Mouse (Mus musculus): ENCODE data around the gene Eif4b. TPM values are rescaled to one million over a fixed set of nuclear protein-coding genes. Genes with fewer than 3 reads are reported as not detected.

Eif4b gene
- polyA plus RNA-seq, 1 experiment from 2014 or later = 121 TPM

DNA sequence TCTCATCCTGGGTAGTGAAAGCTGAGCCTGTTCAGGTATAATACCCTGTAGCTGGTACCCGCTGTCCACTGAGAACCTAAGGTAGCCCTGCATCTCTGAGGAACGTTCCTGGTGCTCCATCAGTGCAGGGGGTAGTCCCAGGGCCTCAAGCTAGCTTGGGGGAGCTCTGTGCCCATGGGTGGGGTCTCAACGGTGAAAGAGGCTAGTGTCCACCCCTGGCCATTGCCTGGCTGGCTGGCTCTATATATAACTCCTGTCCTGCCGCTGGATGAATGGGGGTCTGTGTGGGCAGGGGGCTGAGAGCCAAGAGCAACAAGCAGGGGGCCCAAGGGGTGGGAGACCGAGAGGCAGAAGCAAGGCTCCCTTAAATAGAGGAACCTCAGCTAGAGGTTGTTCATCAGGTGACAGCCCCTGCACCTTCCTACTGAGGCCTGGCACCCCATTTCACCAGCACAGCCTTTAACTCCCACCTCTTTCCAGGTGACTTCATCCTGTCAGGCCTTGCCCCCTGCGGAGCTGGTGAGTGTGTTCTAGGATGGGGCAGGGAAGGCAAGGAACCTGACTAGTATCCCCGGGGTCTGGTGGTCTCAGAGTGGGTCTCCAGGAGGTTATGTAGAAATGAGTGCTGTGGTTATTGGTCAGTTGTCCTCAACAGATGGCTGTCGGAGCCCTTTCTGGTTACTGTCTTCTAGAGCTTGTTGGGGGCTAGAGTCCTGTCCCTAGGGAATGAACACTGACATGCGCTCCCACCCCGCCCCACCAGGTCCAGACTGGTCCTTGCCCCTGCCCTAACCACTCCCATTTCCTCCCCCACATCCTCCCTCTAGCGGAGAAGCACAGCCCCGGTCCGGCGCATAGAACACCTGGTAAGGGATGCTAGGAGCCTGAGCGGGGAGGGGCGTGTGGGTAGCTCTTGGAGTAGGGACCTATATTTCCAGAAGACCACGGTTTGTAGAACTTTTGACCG is 32.5 kb downstream of the Eif4b start:
- Histone ChIP-seq H3K27me3 (no peaks in the 10 kb centered on the region), H3K4me1 (peaks cover 82% of the 10 kb centered on the region), H3K27ac (peak overlapping the region; percentile 22; the same call in 1 of the 2 replicates), H3K36me3 (peaks cover 53% of the 10 kb centered on the region), H3K4me3 (0 out of 2 replicates have a peak overlapping the region, but pooled peaks have one; percentile 3), H3K4me2 (peak overlapping the region; percentile 83), H3K9ac (no peak overlapping the region), H3K9me3 (no peaks in the 10 kb centered on the region)
- ATAC-seq (ENCODE audit: borderline replicate concordance, extremely low read depth, low FRiP score, low TSS enrichment) = no peak
- 35% methylated on average over 18 of the region's 18 CpGs for WGBS

DNA sequence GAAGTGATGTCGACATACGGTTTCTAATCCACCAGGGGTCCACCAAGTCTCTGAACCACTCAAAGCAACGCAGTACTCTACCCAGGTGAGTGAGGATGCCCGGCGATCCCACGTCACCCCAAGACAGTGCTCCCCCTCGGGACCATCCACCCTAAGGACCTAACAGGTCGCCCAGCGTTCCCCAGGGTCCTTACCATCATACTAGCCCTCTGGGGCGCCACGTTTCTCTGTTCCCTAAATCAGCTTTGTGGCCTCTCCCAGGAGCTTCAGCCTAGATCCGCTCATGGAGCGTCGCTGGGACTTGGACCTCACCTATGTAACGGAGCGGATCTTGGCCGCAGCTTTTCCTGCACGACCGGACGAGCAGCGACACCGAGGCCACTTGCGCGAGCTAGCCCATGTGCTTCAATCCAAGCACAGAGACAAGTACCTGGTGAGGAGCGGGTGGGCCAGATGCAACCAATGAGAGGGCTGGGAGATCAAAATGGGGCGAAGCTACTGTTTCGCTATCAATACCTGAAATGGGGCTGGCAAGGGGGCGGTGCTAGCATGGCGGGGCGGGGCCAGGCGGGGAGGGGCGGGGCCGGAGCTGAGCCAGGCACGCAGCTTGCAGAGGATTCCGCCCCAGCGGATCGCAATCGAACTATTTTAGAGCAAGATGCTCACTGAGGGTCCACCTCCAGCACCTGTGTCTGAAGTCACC is 33.3 kb downstream of the Eif4b start:
- H3K9ac ChIP-seq = no peak overlapping the region
- ATAC-seq (ENCODE audit: borderline replicate concordance, extremely low read depth, low FRiP score, low TSS enrichment) = no peak
- H3K4me3 ChIP-seq = peak overlapping the region; percentile 22
- H3K9me3 ChIP-seq = no peaks in the 10 kb centered on the region
- 36% methylated on average over 38 of the region's 38 CpGs for WGBS
- H3K4me1 ChIP-seq = peaks cover 74% of the 10 kb centered on the region
- H3K27ac ChIP-seq = no peak overlapping the region; the same call in 1 of the 2 replicates
- peak overlapping the region; percentile 83 for H3K4me2 ChIP-seq
- H3K36me3 ChIP-seq = peaks cover 62% of the 10 kb centered on the region
- no peaks in the 10 kb centered on the region for H3K27me3 ChIP-seq

DNA sequence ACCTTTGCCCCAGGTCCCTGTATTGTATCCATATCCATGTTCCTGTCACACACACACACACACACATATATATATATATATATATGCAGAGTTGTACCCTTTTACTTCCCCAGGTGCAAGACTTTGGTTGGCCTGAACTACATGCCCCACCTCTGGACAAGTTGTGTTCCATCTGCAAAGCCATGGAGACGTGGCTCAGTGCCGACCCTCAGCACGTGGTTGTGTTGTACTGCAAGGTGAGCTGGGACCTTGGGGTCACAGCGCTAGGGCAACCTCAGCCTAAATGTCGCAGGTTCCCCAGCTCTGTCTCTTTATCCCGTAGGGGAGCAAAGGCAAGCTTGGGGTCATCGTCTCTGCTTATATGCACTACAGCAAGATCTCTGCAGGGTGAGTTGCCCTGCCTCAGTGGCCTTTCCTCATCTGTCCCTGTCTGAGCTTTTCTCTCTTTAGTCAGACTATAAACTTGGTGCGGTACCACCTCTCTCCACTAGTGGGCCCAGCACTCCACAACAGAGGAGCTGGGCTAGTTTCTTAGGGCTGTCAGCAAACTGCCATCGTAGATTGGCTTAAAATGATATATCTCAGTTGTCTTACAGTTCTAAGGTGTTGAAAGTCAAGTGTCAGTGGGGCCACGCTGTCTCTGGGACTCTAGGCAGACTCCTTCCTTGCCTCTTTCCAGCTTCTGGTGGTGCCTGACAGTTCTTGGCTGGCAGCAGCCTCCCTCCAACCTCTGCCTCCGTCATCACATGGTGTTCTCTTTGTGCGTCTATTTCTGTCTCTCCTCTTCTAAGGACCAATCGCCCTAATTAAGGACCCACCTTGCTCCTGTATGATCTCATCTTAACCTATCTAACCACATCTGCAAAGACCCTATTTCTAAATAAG is 34.4 kb downstream of the Eif4b start:
- H3K9ac ChIP-seq = no peak overlapping the region
- H3K4me2 ChIP-seq = no peak overlapping the region
- H3K36me3 ChIP-seq = peaks cover 72% of the 10 kb centered on the region
- H3K4me1 ChIP-seq = peaks cover 63% of the 10 kb centered on the region
- no peak overlapping the region for H3K4me3 ChIP-seq
- no peaks in the 10 kb centered on the region for H3K9me3 ChIP-seq
- no peaks in the 10 kb centered on the region for H3K27me3 ChIP-seq
- ATAC-seq (ENCODE audit: borderline replicate concordance, extremely low read depth, low FRiP score, low TSS enrichment) = no peak
- H3K27ac ChIP-seq = 0 out of 2 replicates have a peak overlapping the region, but pooled peaks have one; percentile 43
- 44% methylated on average over 13 of the region's 13 CpGs for WGBS

DNA sequence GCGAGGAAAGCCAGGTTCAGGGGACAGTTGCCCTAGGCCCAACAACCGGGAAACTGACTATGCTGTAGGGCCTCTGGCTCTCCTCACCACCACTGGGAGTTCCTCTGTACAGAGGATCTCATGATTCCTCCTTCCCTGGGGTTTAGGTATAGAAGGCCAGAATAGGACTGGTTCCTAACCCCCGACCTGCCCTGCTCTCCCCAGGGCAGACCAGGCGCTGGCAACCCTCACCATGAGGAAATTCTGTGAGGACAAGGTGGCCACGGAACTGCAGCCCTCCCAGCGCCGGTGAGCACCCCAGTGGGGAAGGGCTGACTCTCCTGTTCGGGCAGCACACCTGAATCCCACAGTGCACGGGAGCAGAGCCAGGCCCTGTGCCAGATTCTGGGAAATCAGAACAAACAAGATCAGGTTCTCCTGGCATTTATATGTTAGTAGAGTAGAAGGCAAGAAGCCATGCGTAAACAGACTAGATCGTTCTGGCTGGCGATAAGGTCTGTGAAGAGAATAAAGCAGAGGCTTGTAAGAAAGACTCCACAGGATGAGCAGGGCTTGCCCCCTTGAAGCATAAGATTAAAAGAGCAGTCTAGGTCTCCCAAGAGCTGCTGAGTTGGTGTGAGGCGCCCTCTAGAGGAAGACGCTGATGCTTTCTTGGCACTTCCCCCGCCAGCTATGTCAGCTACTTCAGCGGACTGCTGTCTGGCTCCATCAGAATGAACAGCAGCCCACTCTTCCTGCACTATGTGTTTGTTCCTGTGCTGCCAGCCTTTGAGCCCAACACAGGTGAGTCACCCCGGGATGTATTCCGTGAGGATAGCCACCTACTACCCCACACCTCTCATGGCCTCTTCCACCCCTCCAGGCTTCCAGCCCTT is 35.3 kb downstream of the Eif4b start:
- H3K4me3 ChIP-seq = no peak overlapping the region
- H3K36me3 ChIP-seq = peaks cover 82% of the 10 kb centered on the region
- peaks cover 55% of the 10 kb centered on the region for H3K4me1 ChIP-seq
- H3K9me3 ChIP-seq = no peaks in the 10 kb centered on the region
- WGBS = 49% methylated on average over 18 of the region's 18 CpGs
- H3K27ac ChIP-seq = peak overlapping the region; percentile 43
- no peaks in the 10 kb centered on the region for H3K27me3 ChIP-seq
- ATAC-seq (ENCODE audit: borderline replicate concordance, extremely low read depth, low FRiP score, low TSS enrichment) = no peak
- H3K4me2 ChIP-seq = no peak overlapping the region
- H3K9ac ChIP-seq = no peak overlapping the region

DNA sequence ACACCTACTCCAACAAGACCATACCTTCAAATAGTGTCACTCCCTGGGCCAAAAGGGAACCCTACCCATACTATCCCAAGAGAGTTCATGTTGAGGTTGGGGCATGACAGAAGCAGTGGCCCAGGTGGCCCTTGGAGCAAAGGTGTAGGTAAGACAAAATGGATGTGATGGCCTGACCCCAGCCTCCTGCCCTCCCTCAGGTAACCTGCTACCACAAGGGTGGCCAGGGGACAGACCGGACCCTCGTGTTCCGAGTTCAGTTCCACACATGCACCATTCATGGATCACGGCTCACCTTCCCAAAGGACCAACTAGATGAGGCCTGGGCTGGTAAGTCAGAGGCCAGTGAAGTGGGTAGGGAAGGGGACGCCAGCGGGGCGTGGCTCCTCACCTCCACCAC is 36.7 kb downstream of the Eif4b start:
- no peak for ATAC-seq (ENCODE audit: borderline replicate concordance, extremely low read depth, low FRiP score, low TSS enrichment)
- Histone ChIP-seq H3K36me3 (peaks cover 93% of the 10 kb centered on the region), H3K4me1 (peaks cover 41% of the 10 kb centered on the region), H3K4me3 (no peak overlapping the region), H3K9ac (no peak overlapping the region), H3K9me3 (no peaks in the 10 kb centered on the region), H3K4me2 (no peak overlapping the region), H3K27me3 (no peaks in the 10 kb centered on the region), H3K27ac (no peak overlapping the region)
- 94% methylated on average over 7 of the region's 7 CpGs for WGBS

DNA sequence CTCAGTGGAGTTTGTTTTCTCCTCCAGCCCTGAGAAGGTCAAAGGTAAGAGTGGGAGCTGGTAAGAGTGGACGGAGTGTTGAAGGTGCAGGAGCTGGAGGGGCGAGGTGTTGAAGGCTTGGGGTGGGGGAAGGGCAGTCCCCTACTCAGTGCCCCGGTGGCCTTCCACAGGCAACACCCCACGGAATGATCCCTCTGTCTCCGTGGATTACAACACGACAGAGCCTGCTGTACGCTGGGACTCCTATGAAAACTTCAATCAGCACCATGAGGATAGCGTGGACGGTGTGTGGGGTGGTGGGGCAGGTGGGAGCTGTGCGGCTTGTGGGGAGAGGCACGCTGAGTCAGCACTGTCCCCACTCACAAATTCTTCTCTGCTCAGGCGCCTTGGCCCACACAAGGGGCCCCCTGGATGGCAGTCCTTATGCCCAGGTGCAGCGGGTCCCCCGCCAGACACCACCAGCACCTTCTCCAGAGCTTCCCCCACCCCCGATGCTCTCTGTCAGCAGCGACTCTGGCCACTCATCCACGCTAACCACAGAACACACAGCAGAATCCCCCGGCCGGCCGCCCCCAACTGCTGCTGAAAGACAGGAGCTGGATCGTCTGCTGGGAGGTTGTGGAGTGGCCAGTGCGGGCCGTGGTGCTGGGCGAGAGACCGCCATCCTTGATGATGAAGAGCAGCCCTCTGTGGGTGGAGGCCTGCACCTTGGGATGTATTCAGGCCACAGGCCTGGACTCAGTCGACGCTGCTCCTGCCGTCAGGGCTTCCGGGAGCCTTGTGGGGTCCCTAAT is 37.3 kb downstream of the Eif4b start:
- no peaks in the 10 kb centered on the region for H3K9me3 ChIP-seq
- no peak overlapping the region for H3K9ac ChIP-seq
- H3K4me1 ChIP-seq = peaks cover 40% of the 10 kb centered on the region
- 75% methylated on average over 29 of the region's 29 CpGs for whole genome bisulfite sequencing
- ATAC-seq (ENCODE audit: borderline replicate concordance, extremely low read depth, low FRiP score, low TSS enrichment) = no peak
- H3K36me3 ChIP-seq = peaks cover 98% of the 10 kb centered on the region
- H3K27ac ChIP-seq = no peak overlapping the region
- H3K4me3 ChIP-seq = no peak overlapping the region
- no peak overlapping the region for H3K4me2 ChIP-seq
- H3K27me3 ChIP-seq = no peaks in the 10 kb centered on the region

DNA sequence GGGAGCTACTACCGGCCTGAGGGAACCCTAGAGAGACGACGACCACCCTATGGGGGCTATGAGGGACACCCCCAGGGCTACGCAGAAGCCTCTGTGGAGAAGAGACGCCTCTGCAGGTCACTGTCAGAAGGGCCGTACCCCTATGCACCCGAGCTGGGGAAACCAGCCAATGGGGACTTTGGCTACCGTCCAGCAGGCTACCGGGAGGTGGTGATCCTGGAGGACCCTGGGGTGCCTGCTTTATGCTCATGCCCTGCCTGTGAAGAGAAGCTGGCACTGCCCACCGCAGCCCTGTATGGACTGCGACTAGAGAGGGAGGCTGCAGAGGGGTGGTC is 37.9 kb downstream of the Eif4b start:
- 80% methylated on average over 11 of the region's 11 CpGs for WGBS
- H3K4me1 ChIP-seq = peaks cover 40% of the 10 kb centered on the region
- H3K27ac ChIP-seq = no peak overlapping the region
- ATAC-seq (ENCODE audit: borderline replicate concordance, extremely low read depth, low FRiP score, low TSS enrichment) = no peak
- H3K9me3 ChIP-seq = no peaks in the 10 kb centered on the region
- peaks cover 99% of the 10 kb centered on the region for H3K36me3 ChIP-seq
- H3K27me3 ChIP-seq = no peaks in the 10 kb centered on the region
- H3K9ac ChIP-seq = no peak overlapping the region
- no peak overlapping the region for H3K4me3 ChIP-seq
- H3K4me2 ChIP-seq = no peak overlapping the region

DNA sequence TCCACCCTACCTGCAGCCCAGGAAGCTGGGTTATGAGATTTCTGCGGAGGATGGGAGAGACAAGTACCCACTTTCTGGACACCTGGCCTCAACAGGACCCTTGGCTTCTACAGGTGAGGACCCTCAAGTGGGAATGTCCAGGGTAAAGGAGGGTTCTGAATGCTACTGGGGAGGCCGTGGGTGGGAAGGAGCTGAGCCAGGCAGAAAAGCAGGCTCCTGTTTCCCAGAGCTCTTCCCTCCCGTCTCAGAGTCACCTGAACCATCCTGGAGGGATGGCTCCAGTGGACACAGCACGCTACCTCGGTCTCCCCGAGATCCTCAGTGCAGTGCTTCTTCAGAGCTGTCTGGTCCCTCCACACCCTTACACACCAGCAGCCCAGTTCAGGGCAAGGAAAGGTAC is 38.6 kb downstream of the Eif4b start:
- Histone ChIP-seq H3K4me2 (no peak overlapping the region), H3K9ac (no peak overlapping the region), H3K36me3 (peaks cover 96% of the 10 kb centered on the region), H3K9me3 (no peaks in the 10 kb centered on the region), H3K27me3 (no peaks in the 10 kb centered on the region), H3K4me1 (peaks cover 40% of the 10 kb centered on the region), H3K4me3 (no peak overlapping the region), H3K27ac (no peak overlapping the region)
- no peak for ATAC-seq (ENCODE audit: borderline replicate concordance, extremely low read depth, low FRiP score, low TSS enrichment)
- 86% methylated on average over 6 of the region's 6 CpGs for WGBS

DNA sequence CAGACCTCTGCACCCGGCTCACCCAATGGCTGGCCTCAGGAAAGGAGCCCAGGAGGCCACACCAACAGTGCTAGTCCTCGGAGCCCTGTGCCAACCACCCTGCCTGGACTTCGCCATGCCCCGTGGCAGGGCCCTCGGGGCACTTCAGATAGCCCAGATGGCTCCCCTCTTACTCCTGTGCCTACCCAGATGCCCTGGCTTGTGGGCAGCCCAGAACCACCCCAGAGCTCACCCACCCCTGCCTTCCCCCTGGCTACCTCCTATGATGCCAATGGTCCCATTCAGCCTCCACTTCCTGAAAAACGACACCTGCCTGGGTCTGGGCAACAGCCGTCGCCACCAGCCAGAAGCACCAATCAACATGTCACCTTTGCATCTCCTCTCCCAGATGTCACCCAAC is 39.3 kb downstream of the Eif4b start:
- H3K36me3 ChIP-seq = peaks cover 95% of the 10 kb centered on the region
- no peak overlapping the region for H3K27ac ChIP-seq
- no peak for ATAC-seq (ENCODE audit: borderline replicate concordance, extremely low read depth, low FRiP score, low TSS enrichment)
- peaks cover 39% of the 10 kb centered on the region for H3K4me1 ChIP-seq
- no peaks in the 10 kb centered on the region for H3K27me3 ChIP-seq
- no peaks in the 10 kb centered on the region for H3K9me3 ChIP-seq
- no peak overlapping the region for H3K4me3 ChIP-seq
- WGBS = 70% methylated on average over 8 of the region's 8 CpGs
- H3K4me2 ChIP-seq = no peak overlapping the region
- H3K9ac ChIP-seq = no peak overlapping the region

DNA sequence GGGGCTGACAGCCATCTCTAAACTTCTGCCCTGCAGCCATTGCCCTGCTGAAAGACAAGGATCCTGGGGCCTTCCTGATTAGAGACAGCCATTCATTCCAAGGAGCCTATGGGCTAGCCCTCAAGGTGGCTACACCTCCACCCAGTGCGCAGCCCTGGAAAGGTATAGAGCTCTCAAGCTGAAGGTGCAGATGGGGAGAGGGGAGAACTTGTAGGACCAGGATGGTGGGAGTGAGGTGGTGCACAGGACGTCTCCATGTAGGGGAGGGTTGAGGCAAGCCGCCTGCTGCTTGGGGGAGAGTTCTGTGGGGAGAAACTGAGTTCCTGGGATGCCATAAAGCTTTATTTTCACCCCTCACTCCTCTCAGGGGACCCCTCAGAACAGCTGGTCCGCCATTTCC is 40.1 kb downstream of the Eif4b start:
- peaks cover 95% of the 10 kb centered on the region for H3K36me3 ChIP-seq
- ATAC-seq (ENCODE audit: borderline replicate concordance, extremely low read depth, low FRiP score, low TSS enrichment) = no peak
- 79% methylated on average over 4 of the region's 4 CpGs for WGBS

More for the DNA sequence above, 40.1 kb downstream of the Eif4b start:
- Histone ChIP-seq H3K9ac (no peak overlapping the region), H3K27me3 (no peaks in the 10 kb centered on the region), H3K4me3 (no peak overlapping the region), H3K27ac (no peak overlapping the region), H3K9me3 (no peaks in the 10 kb centered on the region), H3K4me1 (peaks cover 38% of the 10 kb centered on the region), H3K4me2 (no peak overlapping the region)

All from lung, embryonic 15.5 days (tissue).